Mouse (Mus musculus): ENCODE results near the gene Syce2.

GRCm38 (mm10) chr8:84927513-84927912 lies 55.6 kb downstream of the Syce2 start:
- TF ChIP-seq CTCF (IDR thresholded peaks at IDR 0.05; ENCODE audit: low read depth) = no peak
- TF ChIP-seq EP300 (IDR thresholded peaks at IDR 0.05; ENCODE audit: low read depth) = no peak

Data from heart, postnatal 0 days (tissue).